Mouse (Mus musculus): ENCODE results near the gene Gm17455.

DNA sequence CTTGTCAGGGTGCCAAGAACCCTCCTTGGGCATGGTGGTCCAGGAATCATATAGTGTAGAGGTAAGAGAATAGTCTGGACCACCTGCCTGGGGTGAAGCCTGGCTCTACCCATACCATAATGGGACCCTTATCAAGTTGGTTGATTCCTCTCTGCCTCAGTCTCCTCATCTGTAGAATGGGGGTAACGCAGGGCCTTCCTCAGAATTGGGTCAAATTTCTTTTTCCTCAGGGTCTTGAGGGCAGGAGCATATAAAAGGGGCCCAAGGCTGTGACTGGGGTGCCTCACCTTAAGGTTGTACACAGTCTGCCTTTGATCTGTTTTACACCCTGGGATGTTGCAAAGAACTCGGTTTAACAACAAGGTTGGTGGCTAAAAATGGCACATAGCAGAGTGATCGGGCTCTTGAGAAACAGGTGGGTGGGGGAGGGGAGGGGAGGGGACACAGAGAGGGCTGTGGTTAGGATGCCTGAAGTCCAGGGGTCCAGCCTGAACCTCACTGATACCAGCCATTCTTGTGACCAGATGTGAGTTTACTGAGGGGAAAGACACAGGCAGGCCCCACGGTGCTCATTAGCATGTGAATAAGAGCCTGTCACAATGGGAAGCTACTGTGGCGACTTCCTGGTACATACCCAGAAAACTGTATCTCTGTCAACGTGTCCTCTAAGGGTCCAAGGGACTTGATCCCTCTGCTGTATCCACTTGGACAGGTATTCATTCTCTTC, 9.2 kb upstream of the Gm17455 start:
- no peak for TF ChIP-seq CTCF (IDR thresholded peaks at IDR 0.05; ENCODE audit: low read depth, low read length)
- no peak for TF ChIP-seq GATA2 (IDR thresholded peaks at IDR 0.05; ENCODE audit: borderline replicate concordance, low read depth, low read length)
- no peak for TF ChIP-seq TAL1 (conservative IDR thresholded peaks at IDR 0.05; ENCODE audit: low read depth, low read length)

Data from G1E (cell line).